Mouse (Mus musculus): ENCODE data around the gene Gm20388. TPM values are rescaled to one million over a fixed set of nuclear protein-coding genes. Genes with fewer than 3 reads are reported as not detected.

Gm20388 gene
- total RNA-seq, 1 experiment from 2014 or later: 18.4 TPM

- ATAC-seq (replicated peaks in 1 of 2; ENCODE audit: insufficient read depth in 1 of 2, low FRiP score in 2 of 2, low TSS enrichment in 1 of 2, low read depth in 1 of 2, poor library complexity in 2 of 2, severe bottlenecking in 2 of 2): no peak
Observed at GRCm38 (mm10) chr8:120401712-120402111, 491.1 kb downstream of the Gm20388 start.

DNA sequence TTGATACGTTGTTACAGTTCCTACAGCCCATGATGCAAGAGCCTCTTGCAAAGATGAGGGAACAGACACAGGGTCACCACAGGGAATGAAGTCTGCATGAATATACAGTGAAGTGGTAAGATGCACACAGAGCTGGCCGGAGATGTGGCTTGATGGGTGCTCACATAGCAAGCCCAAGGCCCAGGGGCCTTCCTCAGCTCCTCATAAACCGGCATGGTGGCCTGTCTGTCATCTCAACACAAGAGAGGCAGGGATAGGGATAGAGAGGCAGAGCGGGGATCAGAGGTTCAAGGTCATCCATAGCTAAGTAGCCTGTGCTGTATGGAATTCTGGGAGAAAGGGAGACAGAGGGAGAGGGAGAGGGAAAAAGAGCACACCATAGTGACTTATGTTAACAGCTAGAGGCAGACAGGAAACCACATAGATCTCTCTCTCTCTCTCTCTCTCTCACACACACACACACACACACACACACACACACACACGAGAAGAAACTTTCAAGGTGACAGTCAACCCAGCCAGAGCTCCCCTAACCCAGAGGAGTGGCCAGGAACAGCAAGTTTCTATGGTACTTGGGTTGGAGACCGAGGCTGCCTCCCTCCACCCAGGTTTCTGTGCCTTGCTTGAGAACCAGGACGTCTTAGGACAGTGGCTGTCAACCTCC lies 493.1 kb downstream of the Gm20388 start:
- no peak for ATAC-seq (replicated peaks in 1 of 2; ENCODE audit: insufficient read depth in 1 of 2, low FRiP score in 2 of 2, low TSS enrichment in 1 of 2, low read depth in 1 of 2, poor library complexity in 2 of 2, severe bottlenecking in 2 of 2)

DNA sequence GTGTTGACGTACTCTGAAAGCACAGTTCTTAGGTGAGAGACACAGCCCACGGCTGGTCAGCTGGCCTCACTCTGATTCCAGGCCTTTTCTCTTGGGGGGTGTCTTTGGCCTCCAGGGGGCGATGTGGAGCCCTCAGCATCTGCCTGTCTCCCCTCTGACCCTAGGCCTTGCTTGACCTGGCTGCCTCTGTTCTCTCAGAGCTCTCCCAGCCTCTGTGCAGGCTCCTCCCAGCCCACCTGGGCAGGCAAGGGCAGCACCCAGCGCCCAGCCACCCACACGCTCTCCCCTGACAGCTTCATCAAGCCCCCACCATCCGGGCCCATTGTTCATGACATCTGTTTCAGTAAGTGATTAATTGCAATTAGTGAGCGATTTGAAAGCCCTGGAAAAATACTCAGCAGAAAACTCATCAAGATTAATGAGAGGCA lies 494.0 kb downstream of the Gm20388 start:
- ATAC-seq (replicated peaks in 1 of 2; ENCODE audit: insufficient read depth in 1 of 2, low FRiP score in 2 of 2, low TSS enrichment in 1 of 2, low read depth in 1 of 2, poor library complexity in 2 of 2, severe bottlenecking in 2 of 2): peak in 1 of 2 experiments; percentile 41; a peak in 1 of 4 replicates

DNA sequence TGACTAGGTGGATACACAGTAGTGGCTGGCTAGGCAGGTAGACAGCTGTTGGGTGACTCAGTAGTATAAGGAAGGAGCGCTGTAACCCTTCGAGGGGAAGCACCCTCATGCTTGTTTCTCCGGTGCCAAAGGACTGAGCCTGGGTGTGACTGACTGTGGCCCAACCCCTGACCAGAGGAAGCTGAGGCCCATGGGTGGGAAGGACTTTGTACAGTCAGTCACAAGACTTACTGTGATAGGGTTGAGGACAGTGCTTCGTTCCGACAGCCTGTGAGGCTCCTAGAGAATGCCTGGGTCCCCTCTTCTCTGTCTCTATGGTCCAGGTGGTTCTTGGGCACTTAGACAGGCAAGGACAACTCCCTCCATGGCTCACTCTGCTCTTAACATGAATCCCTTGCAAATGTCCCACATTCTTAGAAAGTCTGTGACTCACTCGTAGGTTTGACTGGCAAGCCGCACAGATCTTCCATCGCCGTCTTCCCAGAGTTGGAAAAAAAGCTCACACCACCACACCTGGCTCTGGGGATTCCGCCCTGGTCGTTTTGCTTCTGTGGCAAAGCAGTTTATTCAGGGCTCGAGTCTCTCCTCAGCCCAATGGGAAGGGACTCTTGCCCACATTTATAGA lies 495.5 kb downstream of the Gm20388 start:
- no peak for ATAC-seq (replicated peaks in 1 of 2; ENCODE audit: insufficient read depth in 1 of 2, low FRiP score in 2 of 2, low TSS enrichment in 1 of 2, low read depth in 1 of 2, poor library complexity in 2 of 2, severe bottlenecking in 2 of 2)

DNA sequence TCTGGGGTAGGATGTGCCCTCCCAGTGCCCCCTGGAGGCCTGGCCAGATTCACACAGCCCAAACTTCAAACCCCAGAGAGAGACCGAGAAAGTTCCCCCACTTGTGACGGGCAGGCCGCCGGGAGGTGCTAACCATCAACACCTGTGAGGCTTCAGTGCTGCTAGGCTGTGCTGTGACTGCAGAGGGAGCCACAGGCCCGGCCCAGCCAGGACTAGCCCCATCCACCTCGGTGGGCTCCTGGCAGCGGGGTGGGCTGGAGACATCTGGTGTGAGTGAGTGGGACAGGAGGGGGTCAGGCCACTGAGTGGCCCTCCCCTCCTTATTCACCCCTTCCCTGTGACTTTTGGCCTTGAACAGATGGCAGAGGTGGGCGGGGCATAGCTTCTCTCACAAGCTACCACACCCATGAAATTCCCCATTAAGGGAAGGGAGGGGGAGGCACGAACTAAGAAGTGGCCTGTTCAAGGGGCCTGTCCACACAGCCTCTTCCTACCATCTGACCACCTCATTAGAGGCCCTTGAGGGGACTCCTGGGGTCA lies 497.1 kb downstream of the Gm20388 start:
- peak in 1 of 2 experiments; percentile 27; a peak in 1 of 4 replicates for ATAC-seq (replicated peaks in 1 of 2; ENCODE audit: insufficient read depth in 1 of 2, low FRiP score in 2 of 2, low TSS enrichment in 1 of 2, low read depth in 1 of 2, poor library complexity in 2 of 2, severe bottlenecking in 2 of 2)

GRCm38 (mm10) chr8:120408241-120409215 lies 497.9 kb downstream of the Gm20388 start:
- no peak for ATAC-seq (replicated peaks in 1 of 2; ENCODE audit: insufficient read depth in 1 of 2, low FRiP score in 2 of 2, low TSS enrichment in 1 of 2, low read depth in 1 of 2, poor library complexity in 2 of 2, severe bottlenecking in 2 of 2)

DNA sequence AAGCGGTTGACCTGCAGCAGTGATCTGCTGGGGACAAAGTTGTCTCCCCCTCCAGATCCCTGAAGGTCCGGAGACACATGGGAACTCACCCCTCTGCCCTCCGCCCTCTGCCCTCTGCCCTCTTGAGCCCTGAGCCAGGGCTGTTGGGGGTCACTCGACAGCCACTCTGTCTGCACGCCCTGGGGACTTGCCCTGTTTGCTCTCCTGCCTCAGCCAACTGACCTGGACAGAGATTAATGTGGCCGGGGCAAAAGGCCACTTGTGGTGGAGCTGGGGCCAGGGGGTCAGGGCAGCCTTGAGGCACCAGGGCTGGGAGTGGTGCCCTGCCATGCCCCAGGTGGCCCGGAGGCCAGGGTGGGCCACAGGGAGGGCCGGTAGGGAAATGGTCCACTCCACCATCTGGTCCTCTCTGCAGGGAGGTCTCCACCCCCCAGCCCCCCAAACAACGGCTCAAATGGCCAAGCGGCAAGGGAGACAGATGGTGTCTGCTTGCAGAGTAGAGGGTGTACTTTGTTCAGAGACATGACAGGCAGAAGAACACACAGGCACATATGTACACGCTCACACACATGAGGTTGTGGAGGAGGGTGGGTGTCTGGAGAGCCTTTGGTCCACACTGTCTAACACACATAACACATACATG lies 498.9 kb downstream of the Gm20388 start:
- ATAC-seq (replicated peaks in 1 of 2; ENCODE audit: insufficient read depth in 1 of 2, low FRiP score in 2 of 2, low TSS enrichment in 1 of 2, low read depth in 1 of 2, poor library complexity in 2 of 2, severe bottlenecking in 2 of 2): no peak

- ATAC-seq (replicated peaks in 1 of 2; ENCODE audit: insufficient read depth in 1 of 2, low FRiP score in 2 of 2, low TSS enrichment in 1 of 2, low read depth in 1 of 2, poor library complexity in 2 of 2, severe bottlenecking in 2 of 2): no peak
Observed at GRCm38 (mm10) chr8:120411059-120411458, 500.4 kb downstream of the Gm20388 start.

- no peak for ATAC-seq (replicated peaks in 1 of 2; ENCODE audit: insufficient read depth in 1 of 2, low FRiP score in 2 of 2, low TSS enrichment in 1 of 2, low read depth in 1 of 2, poor library complexity in 2 of 2, severe bottlenecking in 2 of 2)
Observed at GRCm38 (mm10) chr8:120411862-120412261, 501.2 kb downstream of the Gm20388 start.

DNA sequence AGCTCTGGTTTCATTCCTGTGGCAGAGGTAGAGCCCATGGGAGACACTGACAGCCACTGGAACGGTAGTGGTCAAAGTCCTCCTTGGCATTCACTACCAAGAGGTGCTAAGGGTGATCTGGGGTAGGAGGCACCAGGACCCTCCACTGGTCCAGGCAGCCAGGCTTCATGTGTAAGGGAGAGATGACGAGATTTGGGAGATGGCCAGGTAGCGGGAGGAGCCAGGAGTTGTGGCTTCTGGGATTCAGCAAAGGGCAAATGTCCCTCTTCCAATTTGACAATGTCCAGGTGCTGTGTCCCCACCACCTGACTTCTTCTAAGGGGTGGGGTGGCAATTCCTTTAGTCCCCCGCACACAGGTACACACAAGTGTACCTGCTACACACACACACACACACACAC lies 501.7 kb downstream of the Gm20388 start:
- no peak for ATAC-seq (replicated peaks in 1 of 2; ENCODE audit: insufficient read depth in 1 of 2, low FRiP score in 2 of 2, low TSS enrichment in 1 of 2, low read depth in 1 of 2, poor library complexity in 2 of 2, severe bottlenecking in 2 of 2)

- ATAC-seq (replicated peaks in 1 of 2; ENCODE audit: insufficient read depth in 1 of 2, low FRiP score in 2 of 2, low TSS enrichment in 1 of 2, low read depth in 1 of 2, poor library complexity in 2 of 2, severe bottlenecking in 2 of 2): no peak
Observed at GRCm38 (mm10) chr8:120412911-120413625, 502.4 kb downstream of the Gm20388 start.

DNA sequence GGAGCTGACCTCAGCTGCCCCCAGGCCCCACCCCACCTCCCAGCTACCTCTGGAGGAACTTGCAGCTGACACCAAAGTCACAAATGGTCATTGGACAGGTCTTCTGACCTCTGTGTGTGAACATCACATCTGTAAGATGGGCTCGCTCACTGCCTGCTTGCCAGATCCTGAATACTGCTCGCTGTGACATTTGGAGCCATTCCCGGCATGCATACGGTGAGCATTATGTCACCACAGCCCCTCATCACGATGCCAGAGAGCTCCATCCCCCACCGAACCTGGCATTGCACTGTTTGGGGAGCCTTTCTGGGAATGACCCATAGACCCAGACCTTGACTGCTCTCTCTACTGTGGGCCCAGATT lies 503.0 kb downstream of the Gm20388 start:
- ATAC-seq (replicated peaks in 1 of 2; ENCODE audit: insufficient read depth in 1 of 2, low FRiP score in 2 of 2, low TSS enrichment in 1 of 2, low read depth in 1 of 2, poor library complexity in 2 of 2, severe bottlenecking in 2 of 2): no peak

DNA sequence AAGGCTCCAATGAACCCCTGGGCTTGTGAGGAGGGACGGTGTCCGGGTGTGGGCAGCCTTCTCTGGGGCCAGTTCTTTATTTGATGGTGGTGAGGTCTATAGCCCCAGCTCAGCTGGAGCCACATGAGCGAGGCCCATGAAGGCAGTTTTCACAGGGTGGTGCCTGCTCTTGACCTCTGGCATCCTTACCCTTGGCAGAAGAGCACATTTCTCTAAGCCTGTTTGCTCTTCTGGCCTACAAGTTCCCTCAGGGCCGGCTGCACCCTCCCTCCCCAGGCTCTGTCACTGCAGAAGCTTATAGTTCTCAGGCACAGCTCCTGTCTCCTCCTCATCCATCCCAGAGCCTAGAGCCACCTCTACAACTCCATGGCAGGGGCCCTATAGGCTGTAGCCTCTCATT lies 503.6 kb downstream of the Gm20388 start:
- no peak for ATAC-seq (replicated peaks in 1 of 2; ENCODE audit: insufficient read depth in 1 of 2, low FRiP score in 2 of 2, low TSS enrichment in 1 of 2, low read depth in 1 of 2, poor library complexity in 2 of 2, severe bottlenecking in 2 of 2)

DNA sequence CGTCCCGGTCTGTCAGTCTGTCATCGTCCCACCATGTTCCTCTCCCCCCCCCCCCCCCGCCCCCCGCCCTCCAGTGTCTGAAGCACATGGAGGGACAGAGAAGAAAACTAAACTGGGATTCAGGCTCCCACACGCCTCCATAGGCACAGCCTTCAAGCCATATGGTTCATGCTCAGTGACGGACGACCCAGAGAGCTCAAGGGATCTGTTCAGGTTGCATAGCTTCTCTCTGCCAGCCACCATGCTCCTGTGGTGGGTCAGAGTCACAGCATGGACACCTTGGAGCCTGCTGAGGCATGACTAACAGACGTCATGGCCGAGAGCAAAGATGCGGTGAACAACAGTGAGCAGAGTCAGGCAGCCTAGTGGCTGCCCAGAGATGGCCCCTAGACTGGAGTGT lies 504.8 kb downstream of the Gm20388 start:
- no peak for ATAC-seq (replicated peaks in 1 of 2; ENCODE audit: insufficient read depth in 1 of 2, low FRiP score in 2 of 2, low TSS enrichment in 1 of 2, low read depth in 1 of 2, poor library complexity in 2 of 2, severe bottlenecking in 2 of 2)

DNA sequence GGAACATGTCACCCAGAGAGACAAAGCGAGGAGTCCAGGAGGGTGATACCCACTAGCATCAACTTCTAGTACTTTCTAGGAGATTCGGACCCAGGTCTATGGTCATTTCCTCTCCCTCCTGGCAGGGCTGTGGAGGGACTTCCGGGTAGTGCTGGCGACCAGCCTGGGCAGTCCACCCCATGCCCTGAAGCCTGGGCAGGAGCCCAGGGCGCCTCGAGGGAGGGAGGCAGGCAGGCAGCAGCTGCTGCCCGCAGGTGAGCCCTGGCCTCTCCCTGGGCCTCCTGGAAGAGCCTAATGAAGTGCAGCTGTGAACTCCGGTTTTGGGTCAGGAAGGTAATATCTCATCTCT lies 505.5 kb downstream of the Gm20388 start:
- ATAC-seq (replicated peaks in 1 of 2; ENCODE audit: insufficient read depth in 1 of 2, low FRiP score in 2 of 2, low TSS enrichment in 1 of 2, low read depth in 1 of 2, poor library complexity in 2 of 2, severe bottlenecking in 2 of 2): no peak

- peak; percentile 73 to 75 for ATAC-seq (replicated peaks in 1 of 2; ENCODE audit: insufficient read depth in 1 of 2, low FRiP score in 2 of 2, low TSS enrichment in 1 of 2, low read depth in 1 of 2, poor library complexity in 2 of 2, severe bottlenecking in 2 of 2)
Observed at GRCm38 (mm10) chr8:120416522-120417394, 506.1 kb downstream of the Gm20388 start.
